Mouse (Mus musculus) heart, adult 2 months (tissue): ENCODE measurements at regions not wholly inside any gene's neighbourhood (a gene's known extent, or its start where the extent isn't known, plus 50 kb on each side); places are given as distances from the start of the nearest gene placed in this dataset.

ENCODE experiments used
- CTCF ChIP-seq: fragments of 200-600 bp; IDR thresholded peaks from 2 replicates; pipeline ENCODE4 v1.8.1; 2022; ENCODE audit warnings: antibody characterized with exemption, mild to moderate bottlenecking, moderate library complexity
- POLR2A ChIP-seq: fragments of 200-500 bp; IDR thresholded peaks from 2 replicates; pipeline ENCODE4 v1.6.1; 2011; ENCODE audit warnings: mild to moderate bottlenecking, low read depth, low read length, control low read depth; ENCODE audit not compliant: insufficient read depth

DNA sequence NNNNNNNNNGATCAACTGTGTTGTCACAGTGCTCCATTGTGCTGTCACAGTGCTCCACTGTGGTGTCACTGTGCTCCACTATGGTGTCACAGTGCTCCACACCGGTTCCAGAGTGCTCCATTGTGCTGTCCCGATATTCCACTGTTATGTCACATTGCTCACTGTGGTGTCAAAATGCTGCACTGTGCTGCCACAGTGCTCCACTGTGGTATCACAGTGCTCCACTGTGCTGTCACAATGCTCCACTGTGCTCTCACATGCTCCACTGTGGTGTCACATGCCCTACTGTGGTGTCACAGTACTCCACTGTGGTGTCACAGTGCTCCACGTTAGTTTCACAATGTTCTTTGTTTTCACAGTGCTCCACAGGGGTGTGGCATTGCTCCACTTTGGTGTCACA is 359.3 kb upstream of the Olfr161 start:
- TF ChIP-seq CTCF: no peak
- no peak for TF ChIP-seq POLR2A
